Mouse (Mus musculus) cerebellum, adult 9-11 months (tissue): ENCODE data around the gene Stx16.

Experiments used
- DNase-seq: peaks from one replicate; pipeline ENCODE4 v3.0.0; 2022

The Stx16 gene

GRCm38 (mm10) chr2:174076433-174076824, 321 bp downstream of the Stx16 start:
- DNase-seq: peak; percentile 68

GRCm38 (mm10) chr2:174077004-174077695, 1.0 kb downstream of the Stx16 start:
- peak; percentile 33 for DNase-seq

GRCm38 (mm10) chr2:174077776-174078338, 1.7 kb downstream of the Stx16 start:
- no peak for DNase-seq

- no peak for DNase-seq
Observed at GRCm38 (mm10) chr2:174081833-174082232, 5.7 kb downstream of the Stx16 start.

- no peak for DNase-seq
Observed at GRCm38 (mm10) chr2:174082380-174082918, 6.3 kb downstream of the Stx16 start.

GRCm38 (mm10) chr2:174095086-174095485, 19.0 kb downstream of the Stx16 start:
- DNase-seq: no peak

- DNase-seq: no peak
Observed at GRCm38 (mm10) chr2:174102399-174102798, 26.3 kb downstream of the Stx16 start.

GRCm38 (mm10) chr2:174103527-174103926, 27.4 kb downstream of the Stx16 start:
- no peak for DNase-seq

GRCm38 (mm10) chr2:174107375-174107774, 31.3 kb downstream of the Stx16 start:
- DNase-seq: no peak

- peak; percentile 79 for DNase-seq
Observed at GRCm38 (mm10) chr2:174109991-174110782, 34.1 kb downstream of the Stx16 start, which contains the start of gene Npepl1. TSS of gene Npepl1 (plus strand) at chr2:174110349.

- no peak for DNase-seq
Observed at GRCm38 (mm10) chr2:174110783-174111549, 34.9 kb downstream of the Stx16 start.

GRCm38 (mm10) chr2:174112931-174113330, 36.8 kb downstream of the Stx16 start:
- DNase-seq: no peak

- DNase-seq: no peak
Observed at GRCm38 (mm10) chr2:174114148-174114864, 38.2 kb downstream of the Stx16 start.

- no peak for DNase-seq
Observed at GRCm38 (mm10) chr2:174116929-174117328, 40.8 kb downstream of the Stx16 start.

- no peak for DNase-seq
Observed at GRCm38 (mm10) chr2:174118141-174118540, 42.0 kb downstream of the Stx16 start.

- DNase-seq: no peak
Observed at GRCm38 (mm10) chr2:174119259-174119658, 43.2 kb downstream of the Stx16 start.

GRCm38 (mm10) chr2:174120631-174121030, 44.5 kb downstream of the Stx16 start:
- DNase-seq: no peak

- no peak for DNase-seq
Observed at GRCm38 (mm10) chr2:174121411-174121947, 45.4 kb downstream of the Stx16 start.

GRCm38 (mm10) chr2:174122331-174122730, 46.2 kb downstream of the Stx16 start:
- DNase-seq: peak; percentile 0

- peak; percentile 1 for DNase-seq
Observed at GRCm38 (mm10) chr2:174123731-174124130, 47.6 kb downstream of the Stx16 start.

GRCm38 (mm10) chr2:174126522-174127375, 50.6 kb downstream of the Stx16 start:
- DNase-seq: peak; percentile 1
